Mouse (Mus musculus) intestine, embryonic 16.5 days (tissue): ENCODE results near the gene Ncbp1. TPM values are rescaled to one million over a fixed set of nuclear protein-coding genes. Genes with fewer than 3 reads are reported as not detected.

Experiments used
- polyA plus RNA-seq: library from polyadenylated mRNA; unstranded; fragments of >200 nt; fragmentation: Nextera tagmentation; extraction: Ambion mirVana; gene quantifications from 2 replicates; pipeline ENCODE4 v1.2.1, GENCODE M21; 2015

The Ncbp1 gene
- polyA plus RNA-seq, 1 experiment from 2014 or later, result 63.0 TPM

Other genes with a start within 250 kb of the Ncbp1 start
- 0.15 and 0.16 TPM in 2 replicates for gene Ccdc180, start 248.3 kb upstream of the Ncbp1 start, polyA plus RNA-seq
- 31.5 and 36.6 TPM in 2 replicates for gene Tdrd7, start 173.3 kb upstream of the Ncbp1 start, polyA plus RNA-seq
- gene Tmod1, start 99.7 kb upstream of the Ncbp1 start, polyA plus RNA-seq, result 3.2 and 4.0 TPM in 2 replicates
- 21.5 and 25.3 TPM in 2 replicates for gene Tstd2, start 81 bp downstream of the Ncbp1 start, polyA plus RNA-seq
- gene Xpa, start 57.7 kb downstream of the Ncbp1 start, polyA plus RNA-seq, result 16.3 and 17.0 TPM in 2 replicates
- not detected in 2 replicates for gene Foxe1, start 205.0 kb downstream of the Ncbp1 start, polyA plus RNA-seq